Mouse (Mus musculus) hindbrain, embryonic 14.5 days (tissue): ENCODE data around the gene Palmd. TPM values are rescaled to one million over a fixed set of nuclear protein-coding genes. Genes with fewer than 3 reads are reported as not detected.
A peak's percentile ranks its signal among the peaks of the same experiment; 100 is the strongest.

ENCODE experiments used
- ATAC-seq: fragments of 200-750 bp; cut with Nextera tagmentation; 2 replicates; pipeline ENCODE4 v1.8.0; 2017; ENCODE audit warnings: moderate number of reproducible peaks, mild to moderate bottlenecking, moderate TSS enrichment, moderate library complexity; ENCODE audit not compliant: low FRiP score
- DNase-seq: peaks from one replicate; pipeline ENCODE4 v3.0.0-alpha.2; 2015; ENCODE audit warnings: low spot score
- H3K27ac ChIP-seq: fragments of 300-500 bp; sonication (generic); 2 replicates; pipeline ENCODE4 v1.5.1; 2014; ENCODE audit warnings: mild to moderate bottlenecking, moderate library complexity
- H3K27me3 ChIP-seq: fragments of 300-500 bp; sonication (generic); 2 replicates; pipeline ENCODE4 v1.6.1; 2014; ENCODE audit warnings: mild to moderate bottlenecking, low read length, mixed read lengths; ENCODE audit not compliant: control insufficient read depth, insufficient read depth
- H3K36me3 ChIP-seq: fragments of 300-500 bp; sonication (generic); replicated peaks from 2 replicates; pipeline ENCODE4 v1.6.1; 2014; ENCODE audit not compliant: control insufficient read depth, insufficient read depth
- H3K4me1 ChIP-seq: fragments of 300-500 bp; sonication (generic); replicated peaks from 2 replicates; pipeline ENCODE4 v1.6.1; 2014; ENCODE audit warnings: antibody characterized with exemption, low read length, mixed read lengths; ENCODE audit not compliant: control insufficient read depth, insufficient read depth
- H3K4me2 ChIP-seq: fragments of 300-500 bp; sonication (generic); replicated peaks from 2 replicates; pipeline ENCODE4 v1.6.1; 2014; ENCODE audit warnings: mild to moderate bottlenecking, moderate library complexity
- H3K4me3 ChIP-seq: fragments of 300-500 bp; sonication (generic); replicated peaks from 2 replicates; pipeline ENCODE4 v1.5.1; 2014; ENCODE audit warnings: mild to moderate bottlenecking, low read length
- H3K9ac ChIP-seq: fragments of 300-500 bp; sonication (generic); 2 replicates; pipeline ENCODE4 v1.6.1; 2014
- H3K9me3 ChIP-seq: fragments of 300-500 bp; sonication (generic); 2 replicates; pipeline ENCODE4 v1.6.1; 2016; ENCODE audit warnings: low read length; ENCODE audit not compliant: control insufficient read depth
- WGBS: fragments of 180-500 bp; shearing (Covaris S2); extraction: QIAGEN DNeasy Blood & Tissue Kit; methylation state at CpG from one replicate; pipeline ENCODE4 v1.1.7; 2014; 5-methylcytosine and 5-hydroxymethylcytosine counted together
- polyA plus RNA-seq: library from polyadenylated mRNA; unstranded; fragments of >200 nt; fragmentation: Nextera tagmentation; extraction: Ambion mirVana; gene quantifications from 2 replicates; pipeline ENCODE4 v1.2.1, GENCODE M21; 2014

The Palmd gene
- polyA plus RNA-seq, 1 experiment from 2014 or later, result 9.5 TPM

- 92% methylated on average over 6 of the region's 6 CpGs for WGBS
- H3K4me1 ChIP-seq, result no peaks in the 10 kb centered on the region
- H3K9me3 ChIP-seq, result no peaks in the 10 kb centered on the region
- ATAC-seq (no peak), DNase-seq (no peak)
- H3K4me2 ChIP-seq, result no peak overlapping the region
- no peak overlapping the region for H3K9ac ChIP-seq
- H3K27ac ChIP-seq, result no peak overlapping the region
- no peaks in the 10 kb centered on the region for H3K27me3 ChIP-seq
- H3K4me3 ChIP-seq, result no peak overlapping the region
- H3K36me3 ChIP-seq, result no peaks in the 10 kb centered on the region
Measured at GRCm38 (mm10) chr3:116950665-116951115, 18.1 kb downstream of the Palmd start.

GRCm38 (mm10) chr3:116946476-116946875 is 22.3 kb downstream of the Palmd start:
- Histone ChIP-seq H3K9ac (no peak overlapping the region), H3K9me3 (no peaks in the 10 kb centered on the region), H3K36me3 (no peaks in the 10 kb centered on the region), H3K4me3 (no peak overlapping the region), H3K4me1 (no peaks in the 10 kb centered on the region), H3K4me2 (no peak overlapping the region), H3K27ac (no peak overlapping the region), H3K27me3 (no peaks in the 10 kb centered on the region)
- ATAC-seq (no peak), DNase-seq (no peak)
- 93% methylated on average over 4 of the region's 4 CpGs for WGBS

- DNase-seq, result no peak
- no peak overlapping the region for H3K4me2 ChIP-seq
- H3K27me3 ChIP-seq, result no peaks in the 10 kb centered on the region
- no peak overlapping the region for H3K4me3 ChIP-seq
- H3K4me1 ChIP-seq, result no peaks in the 10 kb centered on the region
- no peak overlapping the region for H3K9ac ChIP-seq
- no peak overlapping the region for H3K27ac ChIP-seq
- no peaks in the 10 kb centered on the region for H3K36me3 ChIP-seq
- 85% methylated on average over 4 of the region's 4 CpGs for WGBS
- ATAC-seq, result no peak
- H3K9me3 ChIP-seq, result no peaks in the 10 kb centered on the region
Measured at GRCm38 (mm10) chr3:116943422-116943821, 25.4 kb downstream of the Palmd start.

GRCm38 (mm10) chr3:116942751-116943150 is 26.0 kb downstream of the Palmd start:
- peak; percentile 37; the same call in 1 of the 2 replicates for ATAC-seq
- no peaks in the 10 kb centered on the region for H3K9me3 ChIP-seq
- H3K4me2 ChIP-seq, result no peak overlapping the region
- no peaks in the 10 kb centered on the region for H3K27me3 ChIP-seq
- WGBS, result 45% methylated on average over 6 of the region's 6 CpGs
- H3K9ac ChIP-seq, result no peak overlapping the region
- H3K4me1 ChIP-seq, result no peaks in the 10 kb centered on the region
- H3K27ac ChIP-seq, result no peak overlapping the region
- DNase-seq, result no peak
- no peak overlapping the region for H3K4me3 ChIP-seq
- H3K36me3 ChIP-seq, result no peaks in the 10 kb centered on the region

GRCm38 (mm10) chr3:116941559-116942117 is 27.1 kb downstream of the Palmd start:
- no peaks in the 10 kb centered on the region for H3K9me3 ChIP-seq
- H3K9ac ChIP-seq, result no peak overlapping the region
- H3K4me1 ChIP-seq, result no peaks in the 10 kb centered on the region
- H3K4me3 ChIP-seq, result no peak overlapping the region
- 100% methylated on average over 1 of the region's 1 CpGs for WGBS
- no peak overlapping the region for H3K4me2 ChIP-seq
- H3K27ac ChIP-seq, result no peak overlapping the region
- no peaks in the 10 kb centered on the region for H3K27me3 ChIP-seq
- no peak for DNase-seq
- ATAC-seq, result no peak
- H3K36me3 ChIP-seq, result no peaks in the 10 kb centered on the region

GRCm38 (mm10) chr3:116940804-116941558 is 27.8 kb downstream of the Palmd start:
- DNase-seq (no peak), ATAC-seq (no peak)
- Histone ChIP-seq H3K9me3 (no peaks in the 10 kb centered on the region), H3K4me3 (no peak overlapping the region), H3K4me1 (no peaks in the 10 kb centered on the region), H3K9ac (no peak overlapping the region), H3K27me3 (no peaks in the 10 kb centered on the region), H3K4me2 (no peak overlapping the region), H3K27ac (no peak overlapping the region), H3K36me3 (no peaks in the 10 kb centered on the region)
- WGBS, result 82% methylated on average over 10 of the region's 10 CpGs

GRCm38 (mm10) chr3:116936934-116937691 is 31.7 kb downstream of the Palmd start:
- no peak for ATAC-seq
- Histone ChIP-seq H3K36me3 (no peaks in the 10 kb centered on the region), H3K4me1 (no peaks in the 10 kb centered on the region), H3K27me3 (no peaks in the 10 kb centered on the region), H3K4me3 (no peak overlapping the region), H3K4me2 (no peak overlapping the region), H3K9me3 (no peaks in the 10 kb centered on the region), H3K9ac (no peak overlapping the region), H3K27ac (no peak overlapping the region)
- 46% methylated on average over 4 of the region's 4 CpGs for WGBS
- no peak for DNase-seq

- no peak overlapping the region for H3K27ac ChIP-seq
- whole genome bisulfite sequencing, result 93% methylated on average over 1 of the region's 1 CpGs
- H3K4me2 ChIP-seq, result no peak overlapping the region
- H3K4me1 ChIP-seq, result no peaks in the 10 kb centered on the region
- no peak for DNase-seq
- no peak for ATAC-seq
- no peak overlapping the region for H3K4me3 ChIP-seq
- no peaks in the 10 kb centered on the region for H3K27me3 ChIP-seq
- no peaks in the 10 kb centered on the region for H3K36me3 ChIP-seq
- H3K9me3 ChIP-seq, result no peaks in the 10 kb centered on the region
- H3K9ac ChIP-seq, result no peak overlapping the region
Measured at GRCm38 (mm10) chr3:116933158-116933557, 35.6 kb downstream of the Palmd start.

GRCm38 (mm10) chr3:116928994-116929393 is 39.8 kb downstream of the Palmd start:
- Histone ChIP-seq H3K4me3 (no peak overlapping the region), H3K36me3 (no peaks in the 10 kb centered on the region), H3K4me1 (no peaks in the 10 kb centered on the region), H3K9ac (no peak overlapping the region), H3K4me2 (no peak overlapping the region), H3K27ac (no peak overlapping the region), H3K27me3 (no peaks in the 10 kb centered on the region), H3K9me3 (no peaks in the 10 kb centered on the region)
- WGBS, result 81% methylated on average over 4 of the region's 4 CpGs
- DNase-seq, result no peak
- ATAC-seq, result peak; percentile 37; the same call in 1 of the 2 replicates
